Mouse (Mus musculus) liver, adult 2 months (tissue): ENCODE measurements around the gene Trpv2.

ENCODE experiments used
- CTCF ChIP-seq: fragments of 200-500 bp; IDR thresholded peaks from 2 replicates; pipeline ENCODE4 v1.5.1; 2011; ENCODE audit warnings: low read depth, low read length, control low read depth
- POLR2A ChIP-seq: fragments of 200-500 bp; IDR thresholded peaks from 2 replicates; pipeline ENCODE4 v1.6.1; 2011; ENCODE audit warnings: low read length, control low read depth; ENCODE audit not compliant: insufficient read depth; ENCODE audit errors: extremely low read depth

- no peak for TF ChIP-seq POLR2A
- TF ChIP-seq CTCF: no peak
Measured at GRCm38 (mm10) chr11:62563590-62563989, 10.7 kb upstream of the Trpv2 start.
